1 mouse cellular context compared by ENCODE assay signal in the genomic region with DNA sequence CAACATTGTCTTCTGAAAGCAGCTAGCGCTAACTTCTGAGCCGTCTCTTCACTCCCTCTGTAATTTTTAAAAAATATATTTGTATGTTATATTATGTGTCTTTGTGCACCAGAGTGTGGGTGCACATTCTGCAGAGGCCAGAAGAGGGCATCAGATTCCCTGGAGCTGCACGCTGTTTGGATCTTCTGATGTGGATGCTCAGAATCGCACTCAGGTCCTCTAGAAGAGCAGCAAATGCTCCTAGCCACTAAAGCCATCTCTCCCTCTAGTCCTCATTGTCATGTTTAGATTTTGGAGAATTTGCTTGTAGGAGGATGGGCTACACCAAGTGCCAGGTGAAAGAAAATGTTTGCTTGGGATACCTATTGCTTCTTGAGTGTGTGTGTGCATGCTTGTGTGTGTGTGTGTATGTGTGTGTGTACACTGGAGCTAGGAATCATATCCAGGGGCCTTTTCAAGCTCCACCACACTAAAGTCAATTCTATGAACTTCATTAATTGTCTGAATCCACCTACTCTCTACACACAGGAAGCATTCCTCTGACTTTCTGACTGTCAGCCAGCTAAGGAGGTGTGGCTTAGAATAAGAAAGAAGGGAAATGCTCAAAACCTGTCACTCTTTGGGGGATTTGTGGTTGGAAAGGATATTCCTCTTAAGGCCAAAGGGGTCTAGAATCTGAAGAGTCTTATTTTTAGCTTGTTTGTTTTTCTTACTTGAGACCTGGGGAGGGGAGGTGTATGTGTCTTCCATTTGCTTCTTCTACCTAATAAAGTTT.
TF ChIP-seq lines count a peak whose summit lies in the region.

No protein-coding gene starts in this region.

TF ChIP-seq in MEL, 35 proteins besides CTCF, POLR2A, EP300 and RAD21:
- TF ChIP-seq NELFE (IDR thresholded peaks at IDR 0.05; ENCODE audit: low read depth, low read length) (no peak), TAL1 (IDR thresholded peaks at IDR 0.05; ENCODE audit: low read length) (no peak), ZNF384 (IDR thresholded peaks at IDR 0.05; ENCODE audit: low read depth, low read length) (no peak), GABPA (IDR thresholded peaks at IDR 0.05; ENCODE audit: low read depth, low read length) (no peak), BHLHE40 (IDR thresholded peaks at IDR 0.05; ENCODE audit: borderline replicate concordance, low read depth, low read length) (no peak), CHD1 (IDR thresholded peaks at IDR 0.05; ENCODE audit: low read depth, low read length) (no peak), POLR2AphosphoS2 (IDR thresholded peaks at IDR 0.05; ENCODE audit: low read length) (no peak), ETS1 (IDR thresholded peaks at IDR 0.05; ENCODE audit: low read depth, low read length) (no peak)
TF ChIP-seq in MEL: peak in this region for 0.
